Mouse (Mus musculus) bone marrow, adult 2 months (tissue): ENCODE measurements at regions not wholly inside any gene's neighbourhood (a gene's known extent, or its start where the extent isn't known, plus 50 kb on each side); places are given as distances from the start of the nearest gene placed in this dataset.

Source experiments
- CTCF ChIP-seq: fragments of 200-500 bp; IDR thresholded peaks from 2 replicates; pipeline ENCODE4 v1.5.1; 2011; ENCODE audit warnings: low read length, control low read depth; ENCODE audit not compliant: control insufficient read depth, insufficient read depth
- POLR2A ChIP-seq: fragments of 200-500 bp; IDR thresholded peaks from 2 replicates; pipeline ENCODE4 v1.6.1; 2011; ENCODE audit warnings: low read depth, mild to moderate bottlenecking, control low read depth, low read length, borderline replicate concordance; ENCODE audit not compliant: control insufficient read depth

DNA sequence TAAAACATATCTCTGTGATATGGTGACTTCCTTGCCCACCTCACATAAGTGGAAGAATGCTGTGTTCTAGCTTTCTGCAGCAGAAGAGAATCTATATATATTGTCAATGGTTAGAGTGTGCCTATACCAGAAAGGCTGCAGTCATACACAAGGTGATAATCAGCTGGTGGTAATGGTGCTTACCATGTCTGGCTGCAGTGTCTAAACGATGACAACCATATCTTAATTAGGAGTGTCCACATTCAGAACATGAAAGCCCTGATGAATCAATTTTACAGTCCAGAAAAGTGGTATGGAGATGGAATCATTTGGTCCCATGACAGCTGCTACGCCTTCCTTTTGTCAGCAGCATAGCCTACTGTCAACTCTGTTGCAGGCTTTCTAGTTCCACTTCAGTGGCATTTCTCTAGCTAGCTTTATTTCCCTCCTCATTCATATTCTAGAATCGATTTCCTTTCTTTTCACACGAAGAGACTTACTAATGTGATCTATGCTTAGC, 484.2 kb downstream of the Gm21750 start:
- no peak for TF ChIP-seq CTCF
- TF ChIP-seq POLR2A = no peak
